Mouse (Mus musculus) intestine, embryonic 16.5 days (tissue): ENCODE measurements around the gene Pum1. TPM values are rescaled to one million over a fixed set of nuclear protein-coding genes. Genes with fewer than 3 reads are reported as not detected.
"Not testable (repeated sequence)": the region's sequence is repeated elsewhere in the genome, so short reads cannot be mapped to it uniquely, and the experiment has no call there.

ENCODE experiments used
- ATAC-seq: fragments of 200-750 bp; cut with Nextera tagmentation; 2 replicates; pipeline ENCODE4 v1.8.0; 2017; ENCODE audit warnings: moderate TSS enrichment, moderate library complexity
- H3K27ac ChIP-seq: fragments of 300-500 bp; sonication (generic); 2 replicates; pipeline ENCODE4 v1.5.1; 2014; ENCODE audit warnings: mild to moderate bottlenecking, low read length
- H3K27me3 ChIP-seq: fragments of 300-500 bp; sonication (generic); replicated peaks from 2 replicates; pipeline ENCODE4 v1.6.1; 2014; ENCODE audit warnings: low read length, control low read depth, mixed read lengths; ENCODE audit not compliant: control insufficient read depth, insufficient read depth
- H3K36me3 ChIP-seq: fragments of 300-500 bp; sonication (generic); 2 replicates; pipeline ENCODE4 v1.6.1; 2014; ENCODE audit warnings: low read length, control low read depth; ENCODE audit not compliant: control insufficient read depth, insufficient read depth
- H3K4me1 ChIP-seq: fragments of 300-500 bp; sonication (generic); 2 replicates; pipeline ENCODE4 v1.6.1; 2014; ENCODE audit warnings: low read length, control low read depth, mixed read lengths; ENCODE audit not compliant: control insufficient read depth, insufficient read depth
- H3K4me2 ChIP-seq: fragments of 300-500 bp; sonication (generic); 2 replicates; pipeline ENCODE4 v1.6.1; 2014; ENCODE audit warnings: low read depth, low read length, control low read depth
- H3K4me3 ChIP-seq: fragments of 300-500 bp; sonication (generic); 2 replicates; pipeline ENCODE4 v1.5.1; 2014; ENCODE audit warnings: mild to moderate bottlenecking, low read length
- H3K9ac ChIP-seq: fragments of 300-500 bp; sonication (generic); 2 replicates; pipeline ENCODE4 v1.6.1; 2014; ENCODE audit warnings: low read depth, low read length
- H3K9me3 ChIP-seq: fragments of 300-500 bp; sonication (generic); 2 replicates; pipeline ENCODE4 v1.6.1; 2016; ENCODE audit warnings: low read length, control low read depth; ENCODE audit not compliant: control insufficient read depth
- WGBS: fragments of 180-500 bp; shearing (Covaris S2); extraction: QIAGEN DNeasy Blood & Tissue Kit; methylation state at CpG from one replicate; pipeline ENCODE4 v1.1.7; 2014; 5-methylcytosine and 5-hydroxymethylcytosine counted together
- polyA plus RNA-seq: library from polyadenylated mRNA; unstranded; fragments of >200 nt; fragmentation: Nextera tagmentation; extraction: Ambion mirVana; gene quantifications from 2 replicates; pipeline ENCODE4 v1.2.1, GENCODE M21; 2015

Pum1 gene
- polyA plus RNA-seq, 1 experiment from 2014 or later = 60.8 TPM

- no peak overlapping the region for H3K9ac ChIP-seq
- H3K27ac ChIP-seq = no peak overlapping the region
- H3K4me1 ChIP-seq = no peaks in the 10 kb centered on the region
- H3K4me2 ChIP-seq = no peak overlapping the region
- peaks cover 11% of the 10 kb centered on the region; the same call in 1 of the 2 replicates for H3K36me3 ChIP-seq
- ATAC-seq = no peak
- 89% methylated on average over 3 of the region's 3 CpGs for WGBS
- no peaks in the 10 kb centered on the region for H3K9me3 ChIP-seq
- H3K4me3 ChIP-seq = no peak overlapping the region
- no peaks in the 10 kb centered on the region for H3K27me3 ChIP-seq
These were observed 15.0 kb downstream of the Pum1 start for GRCm38 (mm10) chr4:130678149-130678548.

GRCm38 (mm10) chr4:130680676-130681075 is 17.6 kb downstream of the Pum1 start:
- Histone ChIP-seq H3K4me3 (no peak overlapping the region), H3K9ac (no peak overlapping the region), H3K9me3 (no peaks in the 10 kb centered on the region), H3K36me3 (peaks cover 10% of the 10 kb centered on the region; the same call in 1 of the 2 replicates), H3K27me3 (no peaks in the 10 kb centered on the region), H3K27ac (no peak overlapping the region), H3K4me2 (no peak overlapping the region), H3K4me1 (no peaks in the 10 kb centered on the region)
- 95% methylated on average over 6 of the region's 6 CpGs for WGBS
- no peak for ATAC-seq

GRCm38 (mm10) chr4:130683051-130683450 is 19.9 kb downstream of the Pum1 start:
- H3K4me3 ChIP-seq, H3K9me3 ChIP-seq, H3K27ac ChIP-seq, ATAC-seq, H3K4me2 ChIP-seq, H3K4me1 ChIP-seq, H3K9ac ChIP-seq, H3K27me3 ChIP-seq: not testable (repeated sequence)
- peaks cover 10% of the 10 kb centered on the region; the same call in 1 of the 2 replicates for H3K36me3 ChIP-seq
- WGBS = 89% methylated on average over 4 of the region's 5 CpGs

- no peak for ATAC-seq
- Histone ChIP-seq H3K27ac (no peak overlapping the region), H3K9ac (no peak overlapping the region), H3K27me3 (no peaks in the 10 kb centered on the region), H3K4me1 (0 out of 2 replicates have a peak, but pooled peaks cover 3% of the 10 kb centered on the region), H3K36me3 (peaks cover 8% of the 10 kb centered on the region; the same call in 1 of the 2 replicates), H3K9me3 (no peaks in the 10 kb centered on the region), H3K4me2 (no peak overlapping the region), H3K4me3 (no peak overlapping the region)
- WGBS = 79% methylated on average over 3 of the region's 3 CpGs
These were observed 30.8 kb downstream of the Pum1 start for GRCm38 (mm10) chr4:130693936-130694335.

GRCm38 (mm10) chr4:130694982-130695381 is 31.9 kb downstream of the Pum1 start:
- Histone ChIP-seq H3K27me3 (no peaks in the 10 kb centered on the region), H3K4me3 (no peak overlapping the region), H3K9me3 (no peaks in the 10 kb centered on the region), H3K9ac (no peak overlapping the region), H3K4me1 (0 out of 2 replicates have a peak, but pooled peaks cover 3% of the 10 kb centered on the region), H3K36me3 (peaks cover 8% of the 10 kb centered on the region; the same call in 1 of the 2 replicates), H3K27ac (no peak overlapping the region), H3K4me2 (no peak overlapping the region)
- 89% methylated on average over 3 of the region's 3 CpGs for WGBS
- no peak for ATAC-seq

- Histone ChIP-seq H3K36me3 (peaks cover 8% of the 10 kb centered on the region; the same call in 1 of the 2 replicates), H3K9ac (no peak overlapping the region), H3K9me3 (no peaks in the 10 kb centered on the region), H3K4me2 (no peak overlapping the region), H3K27ac (no peak overlapping the region), H3K4me1 (peaks cover 19% of the 10 kb centered on the region), H3K27me3 (no peaks in the 10 kb centered on the region), H3K4me3 (no peak overlapping the region)
- 86% methylated on average over 2 of the region's 2 CpGs for WGBS
- ATAC-seq = no peak
These were observed 37.9 kb downstream of the Pum1 start for GRCm38 (mm10) chr4:130701061-130701460.

- H3K9ac ChIP-seq = no peak overlapping the region
- H3K4me2 ChIP-seq = no peak overlapping the region
- H3K4me1 ChIP-seq = peaks cover 28% of the 10 kb centered on the region
- H3K27me3 ChIP-seq = no peaks in the 10 kb centered on the region
- H3K4me3 ChIP-seq = no peak overlapping the region
- peaks cover 8% of the 10 kb centered on the region; the same call in 1 of the 2 replicates for H3K36me3 ChIP-seq
- H3K27ac ChIP-seq = no peak overlapping the region
- ATAC-seq = no peak
- H3K9me3 ChIP-seq = no peaks in the 10 kb centered on the region
- 90% methylated on average over 3 of the region's 3 CpGs for WGBS
These were observed 39.9 kb downstream of the Pum1 start for GRCm38 (mm10) chr4:130702835-130703535.

GRCm38 (mm10) chr4:130703601-130704000 is 40.5 kb downstream of the Pum1 start:
- Histone ChIP-seq H3K9ac (no peak overlapping the region), H3K27me3 (no peaks in the 10 kb centered on the region), H3K4me3 (no peak overlapping the region), H3K9me3 (no peaks in the 10 kb centered on the region), H3K4me2 (no peak overlapping the region), H3K27ac (no peak overlapping the region), H3K4me1 (peaks cover 32% of the 10 kb centered on the region), H3K36me3 (peaks cover 8% of the 10 kb centered on the region; the same call in 1 of the 2 replicates)
- WGBS = 100% methylated on average over 3 of the region's 3 CpGs
- no peak for ATAC-seq

- 97% methylated on average over 4 of the region's 4 CpGs for WGBS
- no peak overlapping the region for H3K9ac ChIP-seq
These were observed 41.5 kb downstream of the Pum1 start for GRCm38 (mm10) chr4:130704615-130705014.

More at GRCm38 (mm10) chr4:130704615-130705014, 41.5 kb downstream of the Pum1 start:
- Histone ChIP-seq H3K4me2 (no peak overlapping the region), H3K4me3 (no peak overlapping the region), H3K27me3 (no peaks in the 10 kb centered on the region), H3K36me3 (peaks cover 8% of the 10 kb centered on the region; the same call in 1 of the 2 replicates), H3K9me3 (no peaks in the 10 kb centered on the region), H3K27ac (no peak overlapping the region), H3K4me1 (peaks cover 33% of the 10 kb centered on the region)
- no peak for ATAC-seq
